Mouse (Mus musculus): ENCODE data around the gene Susd3. TPM values are rescaled to one million over a fixed set of nuclear protein-coding genes. Genes with fewer than 3 reads are reported as not detected.

Susd3 gene
- total and polyA plus RNA-seq, 2 experiments from 2014 or later, result 0.63 to 1.2 TPM

GRCm38 (mm10) chr13:49189970-49190870 lies 58.3 kb downstream of the Susd3 start:
- no peak for TF ChIP-seq CTCF (IDR thresholded peaks at IDR 0.05)
- WGBS, result 84% methylated on average over 12 of the region's 12 CpGs
- H3K4me1 ChIP-seq (ENCODE audit: insufficient read depth, low read length), result no peaks in the 10 kb centered on the region
- no peak for DNase-seq (ENCODE audit: low spot score)
- H3K27me3 ChIP-seq (ENCODE audit: insufficient read depth, low read length), result no peaks in the 10 kb centered on the region
- no peaks in the 10 kb centered on the region; the same call in 1 of the 2 replicates for H3K36me3 ChIP-seq (ENCODE audit: insufficient read depth, low read length)
- no peaks in the 10 kb centered on the region for H3K9me3 ChIP-seq (ENCODE audit: low read length)
- H3K4me3 ChIP-seq (ENCODE audit: low read depth, low read length), result no peak overlapping the region
- no peak for ATAC-seq (ENCODE audit: low FRiP score)
- H3K4me2 ChIP-seq (ENCODE audit: low read depth, low read length, poor library complexity, severe bottlenecking), result no peak overlapping the region
- H3K9ac ChIP-seq (replicated peaks; ENCODE audit: low read length, poor library complexity, severe bottlenecking), result no peak overlapping the region
- H3K27ac ChIP-seq (ENCODE audit: low read depth, low read length), result no peak overlapping the region

- no peak overlapping the region for H3K27ac ChIP-seq (ENCODE audit: low read depth, low read length)
- ATAC-seq (ENCODE audit: low FRiP score) (no peak), DNase-seq (ENCODE audit: low spot score) (no peak)
- TF ChIP-seq CTCF (IDR thresholded peaks at IDR 0.05), result no peak
- no peaks in the 10 kb centered on the region for H3K9me3 ChIP-seq (ENCODE audit: low read length)
- no peak overlapping the region for H3K4me3 ChIP-seq (ENCODE audit: low read depth, low read length)
- H3K36me3 ChIP-seq (ENCODE audit: insufficient read depth, low read length), result no peaks in the 10 kb centered on the region
- WGBS, result 53% methylated on average over 2 of the region's 2 CpGs
- no peaks in the 10 kb centered on the region for H3K4me1 ChIP-seq (ENCODE audit: insufficient read depth, low read length)
- H3K27me3 ChIP-seq (ENCODE audit: insufficient read depth, low read length), result no peaks in the 10 kb centered on the region
- no peak overlapping the region for H3K9ac ChIP-seq (replicated peaks; ENCODE audit: low read length, poor library complexity, severe bottlenecking)
- 0 out of 2 replicates have a peak overlapping the region, but pooled peaks have one; percentile 98 for H3K4me2 ChIP-seq (ENCODE audit: low read depth, low read length, poor library complexity, severe bottlenecking)
Measured at GRCm38 (mm10) chr13:49188966-49189360, 59.5 kb downstream of the Susd3 start.

GRCm38 (mm10) chr13:49188219-49188965 lies 60.1 kb downstream of the Susd3 start:
- Histone ChIP-seq H3K9me3 (ENCODE audit: low read length) (no peaks in the 10 kb centered on the region), H3K27me3 (ENCODE audit: insufficient read depth, low read length) (no peaks in the 10 kb centered on the region), H3K36me3 (ENCODE audit: insufficient read depth, low read length) (no peaks in the 10 kb centered on the region), H3K4me1 (ENCODE audit: insufficient read depth, low read length) (no peaks in the 10 kb centered on the region), H3K4me2 (ENCODE audit: low read depth, low read length, poor library complexity, severe bottlenecking) (peak overlapping the region; percentile 98), H3K4me3 (ENCODE audit: low read depth, low read length) (peak overlapping the region; percentile 77), H3K27ac (ENCODE audit: low read depth, low read length) (no peak overlapping the region), H3K9ac (replicated peaks; ENCODE audit: low read length, poor library complexity, severe bottlenecking) (peak overlapping the region; percentile 70)
- 27% methylated on average over 15 of the region's 15 CpGs for WGBS
- DNase-seq (ENCODE audit: low spot score) (no peak), ATAC-seq (ENCODE audit: low FRiP score) (no peak; the same call in 1 of the 2 replicates)
- TF ChIP-seq CTCF (IDR thresholded peaks at IDR 0.05), result no peak

GRCm38 (mm10) chr13:49187288-49188218 lies 61.0 kb downstream of the Susd3 start, which contains the start of gene Ninj1:
Gene Ninj1, plus strand, starts transcription at chr13:49187485.
- Histone ChIP-seq H3K4me3 (ENCODE audit: low read depth, low read length) (peak within 1 kb of the TSS; percentile 77), H3K9ac (replicated peaks; ENCODE audit: low read length, poor library complexity, severe bottlenecking) (peak within 1 kb of the TSS; percentile 70), H3K36me3 (ENCODE audit: insufficient read depth, low read length) (no peaks in the 10 kb centered on the region), H3K4me1 (ENCODE audit: insufficient read depth, low read length) (no peaks in the 10 kb centered on the region), H3K4me2 (ENCODE audit: low read depth, low read length, poor library complexity, severe bottlenecking) (peak within 1 kb of the TSS; percentile 98), H3K27ac (ENCODE audit: low read depth, low read length) (no peak within 1 kb of the TSS; the same call in 1 of the 2 replicates), H3K9me3 (ENCODE audit: low read length) (no peaks in the 10 kb centered on the region), H3K27me3 (ENCODE audit: insufficient read depth, low read length) (no peaks in the 10 kb centered on the region)
- DNase-seq (ENCODE audit: low spot score), result peak; percentile 80
- ATAC-seq (ENCODE audit: low FRiP score), result peak; percentile 89
- under 1% methylated on average over 73 of the region's 87 CpGs for WGBS
- no peak for TF ChIP-seq CTCF (IDR thresholded peaks at IDR 0.05)

- H3K27me3 ChIP-seq (ENCODE audit: insufficient read depth, low read length), result no peaks in the 10 kb centered on the region
- DNase-seq (ENCODE audit: low spot score), result no peak
- H3K4me3 ChIP-seq (ENCODE audit: low read depth, low read length), result peak overlapping the region; percentile 77
- H3K27ac ChIP-seq (ENCODE audit: low read depth, low read length), result no peak overlapping the region; the same call in 1 of the 2 replicates
- 15% methylated on average over 11 of the region's 11 CpGs for WGBS
- no peak for ATAC-seq (ENCODE audit: low FRiP score)
- no peaks in the 10 kb centered on the region for H3K36me3 ChIP-seq (ENCODE audit: insufficient read depth, low read length)
- TF ChIP-seq CTCF (IDR thresholded peaks at IDR 0.05), result no peak
- peak overlapping the region; percentile 98 for H3K4me2 ChIP-seq (ENCODE audit: low read depth, low read length, poor library complexity, severe bottlenecking)
- H3K9ac ChIP-seq (replicated peaks; ENCODE audit: low read length, poor library complexity, severe bottlenecking), result peak overlapping the region; percentile 70
- H3K9me3 ChIP-seq (ENCODE audit: low read length), result no peaks in the 10 kb centered on the region
- H3K4me1 ChIP-seq (ENCODE audit: insufficient read depth, low read length), result no peaks in the 10 kb centered on the region
Measured at GRCm38 (mm10) chr13:49186798-49187287, 61.7 kb downstream of the Susd3 start.
